Mouse (Mus musculus): ENCODE data around the gene Arpp21. TPM values are rescaled to one million over a fixed set of nuclear protein-coding genes. Genes with fewer than 3 reads are reported as not detected.

Arpp21 gene
- total and polyA plus RNA-seq, 2 experiments, result 0.28 TPM; not detected in 1

DNA sequence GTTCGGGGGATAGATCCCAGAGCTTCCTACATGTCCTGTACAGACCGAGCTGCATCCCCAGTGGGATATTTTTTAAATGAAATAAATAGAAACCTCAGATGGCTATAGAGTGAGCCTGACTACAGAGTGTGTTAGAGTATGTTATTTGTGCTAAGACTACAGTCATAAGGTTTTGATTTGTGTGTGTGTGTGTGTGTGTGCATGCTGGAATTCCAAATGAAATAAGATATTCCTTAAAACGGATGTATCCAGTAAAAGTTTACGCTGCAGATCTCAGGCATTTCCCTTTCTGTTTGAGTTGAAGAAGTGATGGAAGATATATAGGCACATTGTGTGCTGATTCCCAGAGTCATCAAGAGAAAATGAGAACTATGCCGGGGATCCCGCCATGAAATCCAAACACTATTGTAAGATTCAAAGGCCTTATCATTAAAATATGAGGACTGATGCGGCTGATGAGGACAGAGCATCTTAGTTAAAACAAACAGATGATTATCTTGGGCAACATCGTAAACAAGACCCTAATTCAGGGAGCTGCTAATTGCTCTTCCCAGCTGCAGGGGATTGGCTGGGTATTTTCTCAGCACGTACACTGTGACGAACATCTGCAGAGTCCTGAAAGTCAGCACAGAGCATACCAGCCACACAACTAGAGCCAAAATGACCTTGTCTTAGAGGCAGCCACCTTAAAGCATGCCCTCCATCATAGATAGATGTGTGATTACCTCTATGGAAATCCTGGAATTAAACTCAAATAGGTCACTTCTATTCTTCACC, 20.5 kb downstream of the Arpp21 start:
- Histone ChIP-seq H3K27me3 (ENCODE audit: control insufficient read depth, insufficient read depth, low read length) (no peaks in the 10 kb centered on the region), H3K4me3 (ENCODE audit: insufficient read depth, low read depth, low read length) (no peak overlapping the region), H3K79me2 (ENCODE audit: control insufficient read depth, insufficient read depth, low read length) (no peaks in the 10 kb centered on the region), H3K4me1 (ENCODE audit: control insufficient read depth, insufficient read depth, low read length) (no peaks in the 10 kb centered on the region), H3K27ac (replicated peaks; ENCODE audit: insufficient read depth, low read depth, low read length) (no peak overlapping the region), H3K36me3 (ENCODE audit: control insufficient read depth, insufficient read depth, low read length) (no peaks in the 10 kb centered on the region), H3K9ac (ENCODE audit: low read depth, low read length) (no peak overlapping the region)
- TF ChIP-seq POLR2A (IDR thresholded peaks at IDR 0.05; ENCODE audit: extremely low read depth, insufficient read depth, low read length) (no peak), CTCF (IDR thresholded peaks at IDR 0.05; ENCODE audit: low read depth, low read length) (no peak)
- WGBS, result 59% methylated on average over 10 of the region's 10 CpGs
- DNase-seq (ENCODE audit: extremely low read depth, low read depth, low spot score), result no peak

- H3K79me2 ChIP-seq (ENCODE audit: control insufficient read depth, insufficient read depth, low read length), result no peaks in the 10 kb centered on the region
- TF ChIP-seq POLR2A (IDR thresholded peaks at IDR 0.05; ENCODE audit: extremely low read depth, insufficient read depth, low read length) (no peak), CTCF (IDR thresholded peaks at IDR 0.05; ENCODE audit: low read depth, low read length) (no peak)
- H3K4me3 ChIP-seq (ENCODE audit: insufficient read depth, low read depth, low read length), result no peak overlapping the region
- no peaks in the 10 kb centered on the region for H3K36me3 ChIP-seq (ENCODE audit: control insufficient read depth, insufficient read depth, low read length)
- no peaks in the 10 kb centered on the region for H3K27me3 ChIP-seq (ENCODE audit: control insufficient read depth, insufficient read depth, low read length)
- WGBS, result 55% methylated on average over 10 of the region's 10 CpGs
- no peak for DNase-seq (ENCODE audit: extremely low read depth, low read depth, low spot score)
- no peak overlapping the region for H3K9ac ChIP-seq (ENCODE audit: low read depth, low read length)
- H3K4me1 ChIP-seq (ENCODE audit: control insufficient read depth, insufficient read depth, low read length), result no peaks in the 10 kb centered on the region
- H3K27ac ChIP-seq (replicated peaks; ENCODE audit: insufficient read depth, low read depth, low read length), result no peak overlapping the region
Measured at GRCm38 (mm10) chr9:112213411-112214255, 22.1 kb downstream of the Arpp21 start.

- H3K36me3 ChIP-seq (ENCODE audit: control insufficient read depth, insufficient read depth, low read length), result no peaks in the 10 kb centered on the region
- WGBS, result 72% methylated on average over 3 of the region's 3 CpGs
- no peak overlapping the region for H3K9ac ChIP-seq (ENCODE audit: low read depth, low read length)
- no peak for DNase-seq (ENCODE audit: extremely low read depth, low read depth, low spot score)
- H3K27me3 ChIP-seq (ENCODE audit: control insufficient read depth, insufficient read depth, low read length), result no peaks in the 10 kb centered on the region
- TF ChIP-seq CTCF (IDR thresholded peaks at IDR 0.05; ENCODE audit: low read depth, low read length) (no peak), POLR2A (IDR thresholded peaks at IDR 0.05; ENCODE audit: extremely low read depth, insufficient read depth, low read length) (no peak)
- no peak overlapping the region for H3K27ac ChIP-seq (replicated peaks; ENCODE audit: insufficient read depth, low read depth, low read length)
- no peak overlapping the region for H3K4me3 ChIP-seq (ENCODE audit: insufficient read depth, low read depth, low read length)
- no peaks in the 10 kb centered on the region for H3K79me2 ChIP-seq (ENCODE audit: control insufficient read depth, insufficient read depth, low read length)
- no peaks in the 10 kb centered on the region for H3K4me1 ChIP-seq (ENCODE audit: control insufficient read depth, insufficient read depth, low read length)
Measured at GRCm38 (mm10) chr9:112209803-112210202, 25.9 kb downstream of the Arpp21 start.

DNA sequence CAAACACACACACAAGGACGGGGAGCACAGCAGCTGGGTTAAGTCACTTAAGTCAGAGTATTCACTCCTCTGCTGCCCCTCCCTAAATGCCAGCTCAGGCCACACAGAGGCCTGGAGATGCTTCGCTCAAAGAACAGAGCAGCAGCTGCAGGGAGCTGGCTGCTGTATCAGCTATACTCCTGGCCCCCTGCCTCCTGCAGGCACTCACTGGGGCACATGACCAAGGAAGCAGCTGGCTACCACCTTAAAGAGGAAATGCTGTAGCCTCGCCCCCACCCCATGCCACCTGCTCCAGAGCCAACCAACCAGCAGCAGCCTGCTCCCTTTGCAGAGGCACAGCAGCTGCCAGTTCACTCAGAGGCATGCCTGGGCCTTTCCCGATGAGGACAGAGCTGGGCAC, 28.0 kb downstream of the Arpp21 start:
- 51% methylated on average over 4 of the region's 4 CpGs for WGBS
- Histone ChIP-seq H3K27me3 (ENCODE audit: control insufficient read depth, insufficient read depth, low read length) (no peaks in the 10 kb centered on the region), H3K27ac (replicated peaks; ENCODE audit: insufficient read depth, low read depth, low read length) (no peak overlapping the region), H3K9ac (ENCODE audit: low read depth, low read length) (no peak overlapping the region), H3K36me3 (ENCODE audit: control insufficient read depth, insufficient read depth, low read length) (no peaks in the 10 kb centered on the region), H3K79me2 (ENCODE audit: control insufficient read depth, insufficient read depth, low read length) (no peaks in the 10 kb centered on the region), H3K4me1 (ENCODE audit: control insufficient read depth, insufficient read depth, low read length) (no peaks in the 10 kb centered on the region), H3K4me3 (ENCODE audit: insufficient read depth, low read depth, low read length) (no peak overlapping the region)
- TF ChIP-seq CTCF (IDR thresholded peaks at IDR 0.05; ENCODE audit: low read depth, low read length) (no peak), POLR2A (IDR thresholded peaks at IDR 0.05; ENCODE audit: extremely low read depth, insufficient read depth, low read length) (no peak)
- DNase-seq (ENCODE audit: extremely low read depth, low read depth, low spot score), result no peak

GRCm38 (mm10) chr9:112198296-112198695, 37.4 kb downstream of the Arpp21 start:
- 74% methylated on average over 6 of the region's 6 CpGs for WGBS
- Histone ChIP-seq H3K4me1 (ENCODE audit: control insufficient read depth, insufficient read depth, low read length) (peaks cover 2% of the 10 kb centered on the region; the same call in 1 of the 2 replicates), H3K4me3 (ENCODE audit: insufficient read depth, low read depth, low read length) (no peak overlapping the region), H3K9ac (ENCODE audit: low read depth, low read length) (no peak overlapping the region), H3K36me3 (ENCODE audit: control insufficient read depth, insufficient read depth, low read length) (no peaks in the 10 kb centered on the region), H3K27me3 (ENCODE audit: control insufficient read depth, insufficient read depth, low read length) (no peaks in the 10 kb centered on the region), H3K27ac (replicated peaks; ENCODE audit: insufficient read depth, low read depth, low read length) (no peak overlapping the region), H3K79me2 (ENCODE audit: control insufficient read depth, insufficient read depth, low read length) (no peaks in the 10 kb centered on the region)
- no peak for DNase-seq (ENCODE audit: extremely low read depth, low read depth, low spot score)
- TF ChIP-seq CTCF (IDR thresholded peaks at IDR 0.05; ENCODE audit: low read depth, low read length) (no peak), POLR2A (IDR thresholded peaks at IDR 0.05; ENCODE audit: extremely low read depth, insufficient read depth, low read length) (no peak)

All from liver, adult 2 months (tissue).